Comparison of ENCODE assay signal across 10 mouse cellular contexts in the genomic region with DNA sequence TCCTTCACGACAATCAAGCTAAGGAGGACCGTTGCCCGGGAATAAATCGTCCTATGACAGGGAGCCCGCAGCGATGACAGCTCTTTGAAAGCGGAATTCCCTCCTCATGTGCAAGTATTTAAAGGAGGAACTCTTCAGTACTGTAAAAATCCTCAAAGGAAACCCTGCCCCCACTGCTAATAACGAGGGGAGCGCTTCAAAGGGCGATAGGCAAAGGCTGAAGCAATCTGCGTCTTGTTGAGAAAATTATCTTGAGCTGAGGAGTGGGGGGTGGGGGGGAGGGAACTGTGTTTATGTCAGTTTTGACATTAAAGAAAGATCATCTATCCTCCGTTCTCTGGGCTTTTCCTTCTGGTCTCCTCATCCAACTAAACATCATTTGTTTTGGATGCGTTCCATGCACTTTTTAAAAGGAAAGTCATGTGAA.
DNase-seq lines count a peak whose midpoint lies in the region; ATAC-seq and TF ChIP-seq lines count a peak whose summit lies in the region.
"Had no signal": no experiment of that assay in that cellular context is flagged by ENCODE, and none has a peak within 500 bp of the region (broad histone marks: within the 10 kb centered on the region; RNA-seq: fewer than 3 reads in every experiment).

No protein-coding gene starts in this region.

- peak overlapping the region; percentile 28; the same call in 1 of the 2 replicates for H3K4me2 ChIP-seq in kidney, postnatal 0 days (ENCODE audit: low read length)
- peak overlapping the region; percentile 33 for H3K4me2 ChIP-seq in embryonic facial prominence, embryonic 15.5 days (replicated peaks)
- 0 out of 2 replicates have a peak overlapping the region, but pooled peaks have one; percentile 6 for H3K4me2 ChIP-seq in intestine, postnatal 0 days (replicated peaks; ENCODE audit: low read depth)
- H3K4me2 ChIP-seq in neural tube, embryonic 13.5 days: peak overlapping the region; percentile 30

- no peak for TF ChIP-seq CTCF in kidney, postnatal 0 days (IDR thresholded peaks at IDR 0.05; ENCODE audit: low read depth)
- TF ChIP-seq CTCF in intestine, postnatal 0 days (IDR thresholded peaks at IDR 0.05; ENCODE audit: low read depth): no peak

- no peaks in the 10 kb centered on the region for H3K9me3 ChIP-seq in kidney, postnatal 0 days (replicated peaks; ENCODE audit: low read length)
- H3K9me3 ChIP-seq in embryonic facial prominence, embryonic 15.5 days (replicated peaks): no peaks in the 10 kb centered on the region
- H3K9me3 ChIP-seq in intestine, postnatal 0 days (ENCODE audit: control insufficient read depth): no peaks in the 10 kb centered on the region
- no peaks in the 10 kb centered on the region for H3K9me3 ChIP-seq in neural tube, embryonic 13.5 days

- 16% methylated on average over 13 of the region's 13 CpGs for WGBS in kidney, postnatal 0 days
- 8% methylated on average over 13 of the region's 13 CpGs for WGBS in embryonic facial prominence, embryonic 15.5 days
- WGBS in intestine, postnatal 0 days: 18% methylated on average over 13 of the region's 13 CpGs
- 28% methylated on average over 13 of the region's 13 CpGs for WGBS in neural tube, embryonic 13.5 days

- no peak overlapping the region for H3K9ac ChIP-seq in kidney, postnatal 0 days (ENCODE audit: low read depth, low read length)
- no peak overlapping the region for H3K9ac ChIP-seq in embryonic facial prominence, embryonic 15.5 days
- no peak overlapping the region for H3K9ac ChIP-seq in intestine, postnatal 0 days (ENCODE audit: low read depth, low read length)
- no peak overlapping the region for H3K9ac ChIP-seq in neural tube, embryonic 13.5 days
- H3K9ac ChIP-seq: liver, embryonic 14.5 days had no signal

- no peaks in the 10 kb centered on the region for H3K27me3 ChIP-seq in kidney, postnatal 0 days (ENCODE audit: insufficient read depth, low read length)
- H3K27me3 ChIP-seq in embryonic facial prominence, embryonic 15.5 days: no peaks in the 10 kb centered on the region
- H3K27me3 ChIP-seq in intestine, postnatal 0 days (replicated peaks; ENCODE audit: control insufficient read depth, insufficient read depth, low read length): no peaks in the 10 kb centered on the region
- no peaks in the 10 kb centered on the region for H3K27me3 ChIP-seq in neural tube, embryonic 13.5 days

- peak; percentile 74 for DNase-seq in kidney, postnatal 0 days (ENCODE audit: low spot score)
- no peak for DNase-seq in kidney, postnatal 36 days
- no peak for DNase-seq in layer of hippocampus, adult 9-11 months
- DNase-seq in frontal cortex, postnatal 36 days (ENCODE audit: low spot score in 2 of 2): no peak
- DNase-seq: gastrocnemius, postnatal 36 days; retina, postnatal 1 day had no signal

- H3K4me1 ChIP-seq in kidney, postnatal 0 days (replicated peaks; ENCODE audit: insufficient read depth, low read length): 0 out of 2 replicates have a peak, but pooled peaks cover 2% of the 10 kb centered on the region
- peaks cover 7% of the 10 kb centered on the region; the same call in 1 of the 2 replicates for H3K4me1 ChIP-seq in embryonic facial prominence, embryonic 15.5 days
- 0 out of 2 replicates have a peak, but pooled peaks cover 3% of the 10 kb centered on the region for H3K4me1 ChIP-seq in intestine, postnatal 0 days (replicated peaks; ENCODE audit: control insufficient read depth, insufficient read depth, low read length)
- H3K4me1 ChIP-seq in neural tube, embryonic 13.5 days (replicated peaks): peaks cover 11% of the 10 kb centered on the region

- no peak overlapping the region for H3K27ac ChIP-seq in kidney, postnatal 0 days
- H3K27ac ChIP-seq in embryonic facial prominence, embryonic 15.5 days (replicated peaks): no peak overlapping the region
- no peak overlapping the region for H3K27ac ChIP-seq in intestine, postnatal 0 days (ENCODE audit: low read depth, low read length)
- no peak overlapping the region for H3K27ac ChIP-seq in neural tube, embryonic 13.5 days (replicated peaks)
- H3K27ac ChIP-seq: liver, embryonic 14.5 days had no signal

- H3K36me3 ChIP-seq in kidney, postnatal 0 days (ENCODE audit: insufficient read depth, low read length): no peaks in the 10 kb centered on the region
- H3K36me3 ChIP-seq in embryonic facial prominence, embryonic 15.5 days: no peaks in the 10 kb centered on the region; the same call in 1 of the 2 replicates
- H3K36me3 ChIP-seq in intestine, postnatal 0 days (ENCODE audit: control insufficient read depth, insufficient read depth): peaks cover 4% of the 10 kb centered on the region; the same call in 1 of the 2 replicates
- no peaks in the 10 kb centered on the region for H3K36me3 ChIP-seq in neural tube, embryonic 13.5 days

- ATAC-seq in kidney, postnatal 0 days (replicated peaks; ENCODE audit: low FRiP score, low read depth): no peak
- ATAC-seq in embryonic facial prominence, embryonic 15.5 days (ENCODE audit: insufficient number of reproducible peaks, low FRiP score, low TSS enrichment, low read depth): no peak
- ATAC-seq in intestine, postnatal 0 days: no peak
- ATAC-seq in neural tube, embryonic 13.5 days (ENCODE audit: low read depth): no peak

- H3K4me3 ChIP-seq in kidney, postnatal 0 days (replicated peaks; ENCODE audit: low read depth, low read length): no peak overlapping the region
- no peak overlapping the region; the same call in 1 of the 2 replicates for H3K4me3 ChIP-seq in embryonic facial prominence, embryonic 15.5 days (replicated peaks)
- no peak overlapping the region for H3K4me3 ChIP-seq in intestine, postnatal 0 days (ENCODE audit: low read depth, low read length)
- H3K4me3 ChIP-seq in neural tube, embryonic 13.5 days: no peak overlapping the region
